Mouse (Mus musculus) liver, adult (tissue): ENCODE results near the gene Tshz2.

Experiments used
- GATA4 ChIP-seq: IDR thresholded peaks from 2 replicates; pipeline ENCODE4 v1.6.1; 2014; ENCODE audit warnings: mild to moderate bottlenecking, low read length; ENCODE audit not compliant: insufficient replicate concordance

Tshz2 gene

GRCm38 (mm10) chr2:170091563-170092443, 459.0 kb downstream of the Tshz2 start:
- TF ChIP-seq GATA4 = no peak

GRCm38 (mm10) chr2:170094220-170094619, 461.4 kb downstream of the Tshz2 start:
- TF ChIP-seq GATA4 = no peak

GRCm38 (mm10) chr2:170094871-170095270, 462.1 kb downstream of the Tshz2 start:
- no peak for TF ChIP-seq GATA4

- TF ChIP-seq GATA4 = no peak
These were observed 468.3 kb downstream of the Tshz2 start for GRCm38 (mm10) chr2:170101132-170101531.

- no peak for TF ChIP-seq GATA4
These were observed 469.1 kb downstream of the Tshz2 start for GRCm38 (mm10) chr2:170101932-170102331.

- TF ChIP-seq GATA4 = no peak
These were observed 470.5 kb downstream of the Tshz2 start for GRCm38 (mm10) chr2:170103341-170103740.

- no peak for TF ChIP-seq GATA4
These were observed 471.0 kb downstream of the Tshz2 start for GRCm38 (mm10) chr2:170103852-170104251.

GRCm38 (mm10) chr2:170104396-170104795, 471.6 kb downstream of the Tshz2 start:
- TF ChIP-seq GATA4 = no peak

GRCm38 (mm10) chr2:170106000-170106399, 473.2 kb downstream of the Tshz2 start:
- TF ChIP-seq GATA4 = no peak

GRCm38 (mm10) chr2:170107791-170108190, 475.0 kb downstream of the Tshz2 start:
- TF ChIP-seq GATA4 = no peak

- no peak for TF ChIP-seq GATA4
These were observed 476.7 kb downstream of the Tshz2 start for GRCm38 (mm10) chr2:170109528-170109927.

GRCm38 (mm10) chr2:170110306-170110705, 477.5 kb downstream of the Tshz2 start:
- TF ChIP-seq GATA4 = no peak

- TF ChIP-seq GATA4 = no peak
These were observed 484.0 kb downstream of the Tshz2 start for GRCm38 (mm10) chr2:170116704-170117281.

- no peak for TF ChIP-seq GATA4
These were observed 487.6 kb downstream of the Tshz2 start for GRCm38 (mm10) chr2:170120139-170121027.
